Mouse (Mus musculus) inflammation-experienced regulatory T-cells, adult 6 months (primary cell): ENCODE results near the gene Ctsw. TPM values are rescaled to one million over a fixed set of nuclear protein-coding genes. Genes with fewer than 3 reads are reported as not detected.
"Not testable (repeated sequence)": the region's sequence is repeated elsewhere in the genome, so short reads cannot be mapped to it uniquely, and the experiment has no call there.

Source experiments
- ATAC-seq: one replicate; pipeline ENCODE4 v1.8.0; 2017
- polyA plus RNA-seq, 3 experiments: library from polyadenylated mRNA; unstranded; fragments of 100-300 nt; shearing (Covaris generic); gene quantifications; one replicate each; pipeline ENCODE4 v1.2.1; 2017

Gene Ctsw
- 100 to 1,000 TPM; 168 to 249 (median 216) TPM for polyA plus RNA-seq

GRCm38 (mm10) chr19:5468374-5468773 is at the start of gene Ctsw:
Gene Ctsw, minus strand, starts transcription at chr19:5468507.
- peak; percentile 87 for ATAC-seq

GRCm38 (mm10) chr19:5516906-5517505 is 48.7 kb upstream of the Ctsw start:
- ATAC-seq = no peak

GRCm38 (mm10) chr19:5515840-5516777 is 47.8 kb upstream of the Ctsw start:
- no peak for ATAC-seq

GRCm38 (mm10) chr19:5513005-5513349 is 44.7 kb upstream of the Ctsw start:
- no peak for ATAC-seq

GRCm38 (mm10) chr19:5512091-5513004 is 44.0 kb upstream of the Ctsw start:
- ATAC-seq = no peak

GRCm38 (mm10) chr19:5511074-5511632 is 42.8 kb upstream of the Ctsw start:
- no peak for ATAC-seq

GRCm38 (mm10) chr19:5510031-5511026 is 42.0 kb upstream of the Ctsw start, which contains the start of gene Snx32:
Gene Snx32, minus strand, starts transcription at chr19:5510538.
- ATAC-seq = peak; percentile 99

- ATAC-seq = no peak
Observed at GRCm38 (mm10) chr19:5503687-5504086, 35.4 kb upstream of the Ctsw start, which contains the start of gene 1700020D05Rik. Gene 1700020D05Rik, minus strand, starts transcription at chr19:5503787.

GRCm38 (mm10) chr19:5500330-5500875 is 32.1 kb upstream of the Ctsw start:
- no peak for ATAC-seq

- ATAC-seq = no peak
Observed at GRCm38 (mm10) chr19:5496052-5496370, 27.7 kb upstream of the Ctsw start.

GRCm38 (mm10) chr19:5495353-5496051 is 27.2 kb upstream of the Ctsw start:
- ATAC-seq = no peak

- no peak for ATAC-seq
Observed at GRCm38 (mm10) chr19:5494314-5494713, 26.0 kb upstream of the Ctsw start.

GRCm38 (mm10) chr19:5493301-5493721 is 25.0 kb upstream of the Ctsw start:
- not testable (repeated sequence) for ATAC-seq

GRCm38 (mm10) chr19:5492641-5493040 is 24.3 kb upstream of the Ctsw start:
- no peak for ATAC-seq

- ATAC-seq = peak; percentile 42
Observed at GRCm38 (mm10) chr19:5490898-5491708, 22.8 kb upstream of the Ctsw start.

GRCm38 (mm10) chr19:5490313-5490897 is 22.1 kb upstream of the Ctsw start, which contains the start of gene Cfl1:
Gene Cfl1, plus strand, starts transcription at chr19:5490455.
- peak; percentile 57 for ATAC-seq

GRCm38 (mm10) chr19:5489721-5490120 is 21.4 kb upstream of the Ctsw start:
- ATAC-seq = not testable (repeated sequence)

- ATAC-seq = peak; percentile 69
Observed at GRCm38 (mm10) chr19:5488878-5489571, 20.7 kb upstream of the Ctsw start.
